Mouse (Mus musculus): ENCODE results near the gene Myt1l. TPM values are rescaled to one million over a fixed set of nuclear protein-coding genes. Genes with fewer than 3 reads are reported as not detected.
A peak's percentile ranks its signal among the peaks of the same experiment; 100 is the strongest.

The Myt1l gene
- polyA plus RNA-seq, 1 experiment from 2014 or later = 228 TPM

DNA sequence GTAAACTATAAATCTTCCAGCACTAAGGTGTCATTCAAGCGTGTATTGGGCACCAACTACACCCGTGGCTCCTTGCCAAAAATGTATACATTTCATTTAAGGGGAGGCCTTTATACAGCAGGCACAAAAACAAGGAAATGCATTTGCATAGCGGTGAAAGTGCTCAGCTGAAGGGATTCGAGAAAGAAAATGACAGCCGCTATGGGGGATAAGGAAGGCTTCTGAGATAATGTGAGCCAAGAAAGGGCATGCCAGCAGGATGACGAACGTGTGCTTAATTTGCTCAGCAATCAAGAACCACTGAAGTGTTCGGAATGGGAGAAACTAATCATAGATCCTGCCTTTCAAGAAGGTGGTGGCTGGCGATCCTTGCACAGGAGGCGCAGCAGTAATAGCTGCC, 170.8 kb downstream of the Myt1l start:
- 9% methylated on average over 10 of the region's 10 CpGs for WGBS
- ATAC-seq (ENCODE audit: low FRiP score) = peak; percentile 22; the same call in 1 of the 2 replicates
- peaks cover 88% of the 10 kb centered on the region for H3K4me1 ChIP-seq

GRCm38 (mm10) chr12:29699386-29699785, 171.2 kb downstream of the Myt1l start:
- H3K4me1 ChIP-seq = peaks cover 85% of the 10 kb centered on the region
- WGBS = 17% methylated on average over 10 of the region's 10 CpGs
- no peaks in the 10 kb centered on the region for H3K27me3 ChIP-seq (replicated peaks)
- H3K36me3 ChIP-seq = no peaks in the 10 kb centered on the region
- no peak overlapping the region for H3K4me3 ChIP-seq (replicated peaks)
- ATAC-seq (ENCODE audit: low FRiP score) = no peak
- H3K9me3 ChIP-seq (replicated peaks) = no peaks in the 10 kb centered on the region
- H3K4me2 ChIP-seq = peak overlapping the region; percentile 19; the same call in 1 of the 2 replicates
- H3K27ac ChIP-seq (replicated peaks) = peak overlapping the region; percentile 91
- H3K9ac ChIP-seq (replicated peaks) = no peak overlapping the region; the same call in 1 of the 2 replicates

More for the DNA sequence above, 170.8 kb downstream of the Myt1l start:
- Histone ChIP-seq H3K9me3 (replicated peaks) (no peaks in the 10 kb centered on the region), H3K36me3 (no peaks in the 10 kb centered on the region), H3K4me2 (peak overlapping the region; percentile 19; the same call in 1 of the 2 replicates), H3K9ac (replicated peaks) (no peak overlapping the region; the same call in 1 of the 2 replicates), H3K4me3 (replicated peaks) (no peak overlapping the region), H3K27ac (replicated peaks) (peak overlapping the region; percentile 91), H3K27me3 (replicated peaks) (no peaks in the 10 kb centered on the region)

DNA sequence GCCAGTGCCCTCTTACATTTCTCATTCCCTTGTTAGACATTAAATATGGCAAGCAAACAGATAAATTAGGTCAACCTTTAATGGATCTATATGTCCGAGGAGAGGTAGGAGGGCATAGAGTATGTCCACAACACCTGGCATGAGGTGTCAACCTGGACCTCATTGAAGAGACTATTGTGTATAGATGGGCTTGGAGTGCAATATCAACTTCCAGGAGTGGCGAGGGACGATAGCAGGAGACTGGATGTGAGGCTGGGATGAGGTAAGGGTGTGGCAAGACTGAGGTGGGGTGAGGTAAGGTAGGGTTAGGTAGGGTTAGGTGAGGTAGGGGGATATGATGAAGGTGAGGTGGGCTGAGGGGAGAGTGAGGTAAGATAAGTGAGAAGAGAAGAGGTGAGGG, 171.8 kb downstream of the Myt1l start:
- peak overlapping the region; percentile 91 for H3K27ac ChIP-seq (replicated peaks)
- no peak overlapping the region for H3K4me2 ChIP-seq
- H3K27me3 ChIP-seq (replicated peaks) = no peaks in the 10 kb centered on the region
- H3K9ac ChIP-seq (replicated peaks) = no peak overlapping the region
- H3K9me3 ChIP-seq (replicated peaks) = no peaks in the 10 kb centered on the region
- H3K36me3 ChIP-seq = no peaks in the 10 kb centered on the region
- 85% methylated on average over 3 of the region's 3 CpGs for WGBS
- peaks cover 78% of the 10 kb centered on the region for H3K4me1 ChIP-seq
- ATAC-seq (ENCODE audit: low FRiP score) = no peak
- no peak overlapping the region for H3K4me3 ChIP-seq (replicated peaks)

DNA sequence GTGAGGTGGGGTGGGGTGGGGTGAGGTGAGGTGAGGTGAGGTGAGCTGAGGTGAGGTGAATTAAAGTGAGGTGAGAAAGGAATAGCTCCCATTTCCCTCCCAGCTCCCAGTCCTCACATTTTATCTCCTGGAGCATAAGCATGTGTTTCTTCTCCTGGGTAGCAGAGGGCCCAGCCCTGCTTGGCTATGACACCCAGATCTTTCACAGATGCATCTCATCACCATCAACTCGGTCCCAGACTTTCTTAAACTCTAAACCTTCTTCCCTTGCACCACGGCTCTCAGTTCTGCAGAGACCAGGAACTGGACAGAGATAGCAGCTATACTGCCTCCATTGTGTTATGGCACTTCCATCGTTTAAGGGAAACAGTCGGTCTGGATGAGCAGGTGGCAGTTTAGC, 172.9 kb downstream of the Myt1l start:
- no peak for ATAC-seq (ENCODE audit: low FRiP score)
- H3K4me1 ChIP-seq = peaks cover 68% of the 10 kb centered on the region

DNA sequence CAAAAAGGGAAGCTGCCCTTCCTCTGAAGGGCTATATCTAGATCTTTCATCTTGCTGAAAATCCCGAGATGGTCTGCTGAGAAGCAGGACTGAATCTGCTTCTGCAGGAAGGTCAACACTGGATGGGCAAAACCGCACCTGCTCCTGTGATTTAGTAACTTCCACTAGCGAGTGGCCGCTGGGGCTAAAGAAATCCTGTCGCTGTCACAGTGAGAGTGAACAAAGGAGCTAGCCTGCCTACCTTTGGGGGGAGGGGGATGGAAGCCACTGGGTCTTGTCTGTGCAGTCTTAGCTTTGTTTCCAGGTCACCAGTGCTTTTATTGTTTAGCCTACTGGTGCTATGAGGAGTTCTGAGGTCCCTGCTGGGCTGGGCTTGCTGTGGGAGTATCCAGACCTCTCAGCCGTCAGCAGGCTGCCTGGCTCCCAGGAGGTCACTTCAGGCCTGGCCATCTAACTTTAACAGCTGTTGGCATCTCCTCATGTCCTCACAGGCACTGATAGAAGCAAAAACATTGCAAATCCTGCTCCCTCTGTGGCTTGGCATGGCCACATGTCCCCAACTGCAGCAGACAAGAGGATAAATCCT, 173.6 kb downstream of the Myt1l start:
- no peaks in the 10 kb centered on the region for H3K27me3 ChIP-seq (replicated peaks)
- H3K36me3 ChIP-seq = peaks cover 1% of the 10 kb centered on the region; the same call in 1 of the 2 replicates
- no peak for ATAC-seq (ENCODE audit: low FRiP score)
- H3K27ac ChIP-seq (replicated peaks) = peak overlapping the region; percentile 76
- no peaks in the 10 kb centered on the region for H3K9me3 ChIP-seq (replicated peaks)
- H3K4me1 ChIP-seq = peaks cover 61% of the 10 kb centered on the region
- H3K9ac ChIP-seq (replicated peaks) = 0 out of 2 replicates have a peak overlapping the region, but pooled peaks have one; percentile 1
- 6% methylated on average over 6 of the region's 6 CpGs for WGBS
- H3K4me3 ChIP-seq (replicated peaks) = no peak overlapping the region
- no peak overlapping the region for H3K4me2 ChIP-seq

More for the DNA sequence above, 172.9 kb downstream of the Myt1l start:
- H3K4me3 ChIP-seq (replicated peaks) = no peak overlapping the region
- no peaks in the 10 kb centered on the region for H3K9me3 ChIP-seq (replicated peaks)
- no peak overlapping the region for H3K4me2 ChIP-seq
- H3K9ac ChIP-seq (replicated peaks) = no peak overlapping the region
- no peaks in the 10 kb centered on the region for H3K27me3 ChIP-seq (replicated peaks)
- H3K36me3 ChIP-seq = no peaks in the 10 kb centered on the region
- H3K27ac ChIP-seq (replicated peaks) = peak overlapping the region; percentile 76
- WGBS = 43% methylated on average over 4 of the region's 4 CpGs

GRCm38 (mm10) chr12:29702626-29703025, 174.4 kb downstream of the Myt1l start:
- no peak for ATAC-seq (ENCODE audit: low FRiP score)
- no peak overlapping the region for H3K9ac ChIP-seq (replicated peaks)

DNA sequence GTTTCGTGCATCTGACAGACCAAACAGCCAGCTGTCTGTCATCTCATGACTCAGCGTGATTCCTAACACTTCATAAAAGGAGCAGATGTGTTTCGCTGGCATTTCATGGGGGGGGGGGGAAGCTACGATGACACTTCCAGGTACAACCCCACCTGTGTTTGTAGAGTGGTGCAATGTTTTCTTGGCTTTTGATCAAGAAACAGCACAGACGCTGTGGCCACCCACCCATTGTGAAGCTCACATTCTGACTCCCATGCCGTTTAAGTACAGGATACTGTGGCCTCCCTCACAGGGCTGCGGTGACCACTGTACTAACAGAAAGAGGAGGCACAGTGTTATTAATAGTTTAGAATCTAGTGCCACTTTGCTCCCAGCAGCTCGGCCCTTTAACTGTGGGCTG, 175.4 kb downstream of the Myt1l start:
- H3K4me1 ChIP-seq = peaks cover 48% of the 10 kb centered on the region
- H3K36me3 ChIP-seq = peaks cover 3% of the 10 kb centered on the region; the same call in 1 of the 2 replicates
- H3K4me2 ChIP-seq = no peak overlapping the region
- no peaks in the 10 kb centered on the region for H3K9me3 ChIP-seq (replicated peaks)
- peak overlapping the region; percentile 76 for H3K27ac ChIP-seq (replicated peaks)
- H3K9ac ChIP-seq (replicated peaks) = no peak overlapping the region
- ATAC-seq (ENCODE audit: low FRiP score) = no peak
- no peaks in the 10 kb centered on the region for H3K27me3 ChIP-seq (replicated peaks)
- 72% methylated on average over 8 of the region's 8 CpGs for WGBS
- no peak overlapping the region for H3K4me3 ChIP-seq (replicated peaks)

More at GRCm38 (mm10) chr12:29702626-29703025, 174.4 kb downstream of the Myt1l start:
- whole genome bisulfite sequencing = 19% methylated on average over 4 of the region's 4 CpGs
- H3K36me3 ChIP-seq = peaks cover 3% of the 10 kb centered on the region; the same call in 1 of the 2 replicates
- H3K4me1 ChIP-seq = peaks cover 57% of the 10 kb centered on the region
- no peak overlapping the region for H3K4me3 ChIP-seq (replicated peaks)
- no peaks in the 10 kb centered on the region for H3K9me3 ChIP-seq (replicated peaks)
- no peaks in the 10 kb centered on the region for H3K27me3 ChIP-seq (replicated peaks)
- H3K4me2 ChIP-seq = no peak overlapping the region
- H3K27ac ChIP-seq (replicated peaks) = peak overlapping the region; percentile 76

- Histone ChIP-seq H3K9ac (replicated peaks) (no peak overlapping the region), H3K27me3 (replicated peaks) (no peaks in the 10 kb centered on the region), H3K4me2 (no peak overlapping the region), H3K36me3 (peaks cover 3% of the 10 kb centered on the region; the same call in 1 of the 2 replicates), H3K9me3 (replicated peaks) (no peaks in the 10 kb centered on the region), H3K4me3 (replicated peaks) (no peak overlapping the region), H3K27ac (replicated peaks) (no peak overlapping the region), H3K4me1 (peaks cover 18% of the 10 kb centered on the region)
- 66% methylated on average over 3 of the region's 3 CpGs for WGBS
- no peak for ATAC-seq (ENCODE audit: low FRiP score)
Observed at GRCm38 (mm10) chr12:29707094-29707493, 178.9 kb downstream of the Myt1l start.

- H3K4me1 ChIP-seq = peaks cover 7% of the 10 kb centered on the region
- no peaks in the 10 kb centered on the region for H3K9me3 ChIP-seq (replicated peaks)
- no peak overlapping the region for H3K4me3 ChIP-seq (replicated peaks)
- no peak for ATAC-seq (ENCODE audit: low FRiP score)
- no peaks in the 10 kb centered on the region for H3K27me3 ChIP-seq (replicated peaks)
- no peak overlapping the region for H3K4me2 ChIP-seq
- peaks cover 3% of the 10 kb centered on the region; the same call in 1 of the 2 replicates for H3K36me3 ChIP-seq
- no peak overlapping the region for H3K9ac ChIP-seq (replicated peaks)
- WGBS = 74% methylated on average over 3 of the region's 3 CpGs
- no peak overlapping the region for H3K27ac ChIP-seq (replicated peaks)
Observed at GRCm38 (mm10) chr12:29708166-29708565, 180.0 kb downstream of the Myt1l start.

GRCm38 (mm10) chr12:29712795-29713721, 184.9 kb downstream of the Myt1l start:
- ATAC-seq (ENCODE audit: low FRiP score) = no peak
- Histone ChIP-seq H3K36me3 (no peaks in the 10 kb centered on the region), H3K27ac (replicated peaks) (no peak overlapping the region), H3K9me3 (replicated peaks) (no peaks in the 10 kb centered on the region), H3K4me2 (no peak overlapping the region), H3K4me3 (replicated peaks) (no peak overlapping the region), H3K9ac (replicated peaks) (no peak overlapping the region), H3K4me1 (no peaks in the 10 kb centered on the region), H3K27me3 (replicated peaks) (no peaks in the 10 kb centered on the region)
- 87% methylated on average over 13 of the region's 15 CpGs for WGBS

GRCm38 (mm10) chr12:29723722-29724338, 195.6 kb downstream of the Myt1l start:
- Histone ChIP-seq H3K4me3 (replicated peaks) (no peak overlapping the region), H3K27me3 (replicated peaks) (no peaks in the 10 kb centered on the region), H3K4me1 (peaks cover 13% of the 10 kb centered on the region), H3K36me3 (no peaks in the 10 kb centered on the region), H3K9ac (replicated peaks) (no peak overlapping the region), H3K4me2 (peak overlapping the region; percentile 17), H3K27ac (replicated peaks) (peak overlapping the region; percentile 59), H3K9me3 (replicated peaks) (no peaks in the 10 kb centered on the region)
- 0 out of 2 replicates have a peak, but pooled peaks have one; percentile 28 for ATAC-seq (ENCODE audit: low FRiP score)
- WGBS = 55% methylated on average over 17 of the region's 17 CpGs
